Mouse (Mus musculus) kidney, adult 2 months (tissue): ENCODE data around the gene Edem3.

ENCODE experiments used
- CTCF ChIP-seq: fragments of 200-500 bp; conservative IDR thresholded peaks from 2 replicates; pipeline ENCODE4 v1.5.1; 2011; ENCODE audit warnings: low read depth, mild to moderate bottlenecking, control low read depth, low read length, moderate library complexity, mixed read lengths; ENCODE audit not compliant: insufficient read depth, insufficient read length
- POLR2A ChIP-seq: fragments of 200-500 bp; IDR thresholded peaks from one replicate; pipeline ENCODE4 v1.6.1; 2011; ENCODE audit warnings: low read depth, low read length, control low read depth

DNA sequence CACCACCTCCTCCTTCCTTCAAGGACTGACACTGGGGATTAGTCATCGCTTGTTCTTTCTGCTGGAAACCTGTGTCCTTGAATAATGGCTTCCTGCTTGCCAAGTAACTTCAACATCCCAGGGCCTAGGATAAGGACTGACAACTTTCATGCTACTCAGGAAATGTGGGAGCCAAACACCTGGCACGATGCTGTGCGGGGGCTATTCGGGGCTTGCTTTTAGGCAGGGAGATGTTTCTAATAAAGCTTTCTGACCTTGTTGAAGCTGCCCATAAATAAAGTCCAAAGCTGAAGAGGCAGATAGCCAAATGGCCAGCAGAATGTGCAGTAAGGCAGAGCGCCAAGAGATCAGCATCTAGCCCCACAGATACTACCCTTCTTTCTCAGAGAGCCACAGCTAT, 35.3 kb upstream of the Edem3 start:
- TF ChIP-seq CTCF (no peak), POLR2A (no peak)
